Mouse (Mus musculus) testis, adult 2 months (tissue): ENCODE results near the gene Gal.

Experiments used
- CTCF ChIP-seq: fragments of 200-500 bp; IDR thresholded peaks from 2 replicates; pipeline ENCODE4 v1.5.1; 2012; ENCODE audit warnings: low read depth, mild to moderate bottlenecking, inconsistent platforms, low read length, moderate library complexity; ENCODE audit not compliant: control insufficient read depth, insufficient read depth, insufficient replicate concordance
- POLR2A ChIP-seq: fragments of 200-500 bp; IDR thresholded peaks from 2 replicates; pipeline ENCODE4 v1.6.1; 2012; ENCODE audit warnings: low read depth, mild to moderate bottlenecking, inconsistent platforms, low read length, moderate library complexity; ENCODE audit not compliant: control insufficient read depth

- TF ChIP-seq CTCF (no peak), POLR2A (no peak)
Measured at GRCm38 (mm10) chr19:3459986-3460385, 45.6 kb upstream of the Gal start.
